Mouse (Mus musculus) megakaryocyte-erythroid progenitor cell, adult 5 weeks (primary cell): ENCODE data around the gene 5830411N06Rik. TPM values are rescaled to one million over a fixed set of nuclear protein-coding genes. Genes with fewer than 3 reads are reported as not detected.

ENCODE experiments used
- polyA plus RNA-seq: library from polyadenylated mRNA; stranded (reverse); fragments of >175 nt; gene quantifications from 2 replicates; pipeline ENCODE4 v1.2.3, GENCODE M21; 2012

Gene 5830411N06Rik
- polyA plus RNA-seq: not detected in 2 replicates

GRCm38 (mm10) chr7:140247216-140247615, at the start of gene 5830411N06Rik:
Gene 5830411N06Rik (plus strand): TSS chr7:140247284.

GRCm38 (mm10) chr7:140205864-140206263, 41.2 kb upstream of the 5830411N06Rik start, which contains the start of gene Olfr524:
Gene Olfr524 (minus strand): TSS chr7:140205964.

GRCm38 (mm10) chr7:140217967-140218366, 29.1 kb upstream of the 5830411N06Rik start, which contains the start of gene Cd163l1:
Gene Cd163l1 (plus strand): TSS chr7:140218267.

GRCm38 (mm10) chr7:140320558-140320957, 73.5 kb downstream of the 5830411N06Rik start, which contains the start of gene Olfr525:
Gene Olfr525 (plus strand): TSS chr7:140320858.

GRCm38 (mm10) chr7:140333717-140334116, 86.6 kb downstream of the 5830411N06Rik start, which contains the start of gene Olfr527:
Gene Olfr527 (plus strand): TSS chr7:140334017.

Other genes starting within 250 kb of the 5830411N06Rik start
- gene Zfp511, start 210.9 kb upstream of the 5830411N06Rik start, polyA plus RNA-seq: 19.1 and 20.0 TPM in 2 replicates
- 8.3 and 8.4 TPM in 2 replicates for gene Tubgcp2, start 210.6 kb upstream of the 5830411N06Rik start, polyA plus RNA-seq
- gene Msx3, start 198.2 kb upstream of the 5830411N06Rik start, polyA plus RNA-seq: not detected in 2 replicates
- gene Caly, start 164.7 kb upstream of the 5830411N06Rik start, polyA plus RNA-seq: 0.05 and 0.50 TPM in 2 replicates
- not detected in 2 replicates for gene Prap1, start 153.9 kb upstream of the 5830411N06Rik start, polyA plus RNA-seq
- gene Fuom, start 144.8 kb upstream of the 5830411N06Rik start, polyA plus RNA-seq: 14.6 and 16.2 TPM in 2 replicates
- 6.8 and 8.3 TPM in 2 replicates for gene Paox, start 131.5 kb upstream of the 5830411N06Rik start, polyA plus RNA-seq
- 7.4 and 8.2 TPM in 2 replicates for gene Echs1, start 130.8 kb upstream of the 5830411N06Rik start, polyA plus RNA-seq
- gene Mtg1, start 109.7 kb upstream of the 5830411N06Rik start, polyA plus RNA-seq: 4.8 and 6.7 TPM in 2 replicates
- not detected in 2 replicates for gene Sprn, start 92.4 kb upstream of the 5830411N06Rik start, polyA plus RNA-seq
- gene Olfr522, start 82.5 kb upstream of the 5830411N06Rik start, polyA plus RNA-seq: not detected in 2 replicates
- not detected in 2 replicates for gene Olfr523, start 74.1 kb upstream of the 5830411N06Rik start, polyA plus RNA-seq
- 0.02 TPM in 1 of 2 replicates, not detected in the other for gene Olfr524, start 41.3 kb upstream of the 5830411N06Rik start, polyA plus RNA-seq
- 0.18 TPM in 1 of 2 replicates, not detected in the other for gene Cd163l1, start 29.0 kb upstream of the 5830411N06Rik start, polyA plus RNA-seq
- not detected in 2 replicates for gene Olfr525, start 73.6 kb downstream of the 5830411N06Rik start, polyA plus RNA-seq
- not detected in 2 replicates for gene Olfr527, start 86.7 kb downstream of the 5830411N06Rik start, polyA plus RNA-seq
- not detected in 2 replicates for gene Olfr60, start 114.4 kb downstream of the 5830411N06Rik start, polyA plus RNA-seq
- not detected in 2 replicates for gene Olfr530, start 129.0 kb downstream of the 5830411N06Rik start, polyA plus RNA-seq
- gene Olfr531, start 155.6 kb downstream of the 5830411N06Rik start, polyA plus RNA-seq: not detected in 2 replicates
- gene Olfr532, start 174.4 kb downstream of the 5830411N06Rik start, polyA plus RNA-seq: not detected in 2 replicates
- gene Olfr533, start 216.1 kb downstream of the 5830411N06Rik start, polyA plus RNA-seq: 0.06 TPM in 1 of 2 replicates, not detected in the other
- not detected in 2 replicates for gene Olfr535, start 236.9 kb downstream of the 5830411N06Rik start, polyA plus RNA-seq